Mouse (Mus musculus) forebrain, embryonic 14.5 days (tissue): ENCODE measurements at regions not wholly inside any gene's neighbourhood (a gene's known extent, or its start where the extent isn't known, plus 50 kb on each side); places are given as distances from the start of the nearest gene placed in this dataset.

ENCODE experiments used
- ATAC-seq: fragments of 200-750 bp; cut with Nextera tagmentation; 2 replicates; pipeline ENCODE4 v1.8.0; 2017; ENCODE audit warnings: mild to moderate bottlenecking, moderate library complexity
- DNase-seq: peaks from one replicate; pipeline ENCODE4 v3.0.0-alpha.2; 2015; ENCODE audit warnings: low spot score
- H3K27ac ChIP-seq: fragments of 300-500 bp; sonication (generic); 2 replicates; pipeline ENCODE4 v1.5.1; 2014; ENCODE audit warnings: low read depth, mild to moderate bottlenecking, control low read depth, low read length, moderate library complexity
- H3K27me3 ChIP-seq: fragments of 300-500 bp; sonication (generic); replicated peaks from 2 replicates; pipeline ENCODE4 v1.6.1; 2014; ENCODE audit warnings: low read length, control low read depth, mixed read lengths; ENCODE audit not compliant: control insufficient read depth, insufficient read depth
- H3K36me3 ChIP-seq: fragments of 300-500 bp; sonication (generic); 2 replicates; pipeline ENCODE4 v1.6.1; 2014; ENCODE audit warnings: low read length, control low read depth; ENCODE audit not compliant: control insufficient read depth, insufficient read depth
- H3K4me1 ChIP-seq: fragments of 300-500 bp; sonication (generic); 2 replicates; pipeline ENCODE4 v1.6.1; 2014; ENCODE audit warnings: antibody characterized with exemption, low read length, control low read depth; ENCODE audit not compliant: control insufficient read depth, insufficient read depth
- H3K4me2 ChIP-seq: fragments of 300-500 bp; sonication (generic); 2 replicates; pipeline ENCODE4 v1.6.1; 2014; ENCODE audit warnings: mild to moderate bottlenecking, control low read depth, low read length
- H3K4me3 ChIP-seq: fragments of 300-500 bp; sonication (generic); 2 replicates; pipeline ENCODE4 v1.5.1; 2014; ENCODE audit warnings: low read depth, low read length, control low read depth
- H3K9ac ChIP-seq: fragments of 300-500 bp; sonication (generic); 2 replicates; pipeline ENCODE4 v1.6.1; 2014; ENCODE audit warnings: mild to moderate bottlenecking, low read length, control low read depth, moderate library complexity
- H3K9me3 ChIP-seq: fragments of 300-500 bp; sonication (generic); replicated peaks from 2 replicates; pipeline ENCODE4 v1.6.1; 2016; ENCODE audit warnings: low read length, control low read depth, mixed read lengths; ENCODE audit not compliant: control insufficient read depth
- WGBS: fragments of 180-500 bp; shearing (Covaris S2); extraction: QIAGEN DNeasy Blood & Tissue Kit; methylation state at CpG from one replicate; pipeline ENCODE4 v1.1.7; 2014; 5-methylcytosine and 5-hydroxymethylcytosine counted together

DNA sequence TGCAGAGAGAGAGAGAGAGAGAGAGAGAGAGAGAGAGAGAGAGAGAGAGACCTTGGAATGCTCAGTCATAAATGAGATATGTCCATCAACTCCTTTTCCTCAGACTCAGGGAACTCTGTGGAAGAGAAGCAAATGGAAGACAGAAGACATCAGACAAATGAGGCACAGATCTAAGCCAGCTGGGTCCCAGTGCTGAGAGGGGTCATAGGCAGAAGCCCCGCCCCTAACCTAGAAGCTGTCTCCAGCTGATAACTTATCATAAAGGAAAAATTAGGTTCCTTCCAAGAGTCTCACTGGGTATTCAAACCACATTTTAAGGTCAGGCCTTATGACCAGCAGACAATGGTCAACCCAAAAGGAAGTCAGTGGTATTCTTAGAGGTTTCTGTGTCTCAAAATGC lies 106.1 kb upstream of the Selenok start:
- H3K9me3 ChIP-seq: no peaks in the 10 kb centered on the region
- 88% methylated on average over 1 of the region's 1 CpGs for WGBS
- H3K4me2 ChIP-seq: no peak overlapping the region
- no peaks in the 10 kb centered on the region for H3K36me3 ChIP-seq
- no peaks in the 10 kb centered on the region for H3K27me3 ChIP-seq
- H3K9ac ChIP-seq: no peak overlapping the region
- DNase-seq (no peak), ATAC-seq (no peak)
- no peaks in the 10 kb centered on the region for H3K4me1 ChIP-seq
- H3K27ac ChIP-seq: no peak overlapping the region
- no peak overlapping the region for H3K4me3 ChIP-seq

DNA sequence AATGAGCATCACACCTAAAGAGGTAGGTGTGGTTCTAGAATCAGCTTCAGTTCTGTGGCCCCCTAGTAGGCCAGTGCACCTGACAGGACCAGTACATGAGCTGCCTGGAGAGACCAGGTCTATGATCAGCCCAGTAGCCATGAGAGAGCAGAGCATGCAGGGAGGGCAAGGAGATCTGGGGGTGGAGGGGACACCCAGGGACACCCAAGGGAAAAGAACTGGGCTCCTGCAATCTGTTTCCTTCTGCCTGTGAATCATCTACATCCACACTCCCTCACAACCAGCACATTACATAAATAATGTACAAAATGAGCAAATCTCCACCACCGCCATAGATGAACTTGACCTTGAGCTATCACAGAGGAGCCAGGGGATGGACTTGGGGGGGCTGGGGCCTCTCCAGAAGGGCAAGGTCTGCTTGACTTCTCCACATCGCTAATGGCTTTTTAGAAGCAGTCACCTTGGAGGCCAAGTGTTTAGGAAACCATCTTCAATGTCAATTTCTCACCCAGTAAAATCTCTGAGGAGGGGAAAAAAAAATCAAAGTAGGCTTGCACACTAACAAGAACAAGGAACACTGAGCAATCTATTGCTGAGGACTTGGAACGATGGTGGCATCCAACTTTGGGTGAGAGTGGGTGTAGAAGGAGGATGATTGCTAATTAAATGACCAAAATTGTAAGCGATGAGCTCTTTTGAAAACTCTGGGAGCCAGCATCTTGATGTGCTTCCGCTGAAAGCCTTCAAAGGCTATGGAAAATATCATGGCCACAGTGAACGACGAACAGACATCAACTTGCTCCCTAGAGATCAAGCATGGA lies 101.4 kb upstream of the Selenok start:
- WGBS: 92% methylated on average over 7 of the region's 7 CpGs
- ATAC-seq: no peak
- DNase-seq: no peak

DNA sequence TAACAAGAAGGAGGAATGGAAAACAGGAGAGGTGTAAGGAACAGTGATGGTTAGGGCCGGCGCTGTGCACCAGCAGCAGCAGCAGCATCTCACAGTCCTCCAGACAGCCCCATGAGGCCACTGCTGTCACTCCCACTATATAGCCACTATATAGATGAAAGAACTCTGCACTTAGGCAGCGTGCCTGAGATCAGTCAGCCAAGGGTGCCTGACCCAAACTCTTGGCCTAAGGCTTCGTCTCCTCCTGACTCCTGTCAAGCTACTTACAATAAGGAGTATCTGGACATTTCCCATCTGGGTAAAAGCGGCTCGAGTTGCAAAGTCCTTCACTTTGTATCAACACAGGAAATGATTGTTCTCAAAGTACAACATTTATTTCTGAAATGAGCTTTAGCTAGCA lies 100.8 kb upstream of the Selenok start:
- Histone ChIP-seq H3K4me3 (no peak overlapping the region), H3K9me3 (no peaks in the 10 kb centered on the region), H3K4me2 (no peak overlapping the region), H3K27ac (no peak overlapping the region), H3K9ac (no peak overlapping the region), H3K36me3 (no peaks in the 10 kb centered on the region), H3K4me1 (no peaks in the 10 kb centered on the region), H3K27me3 (no peaks in the 10 kb centered on the region)
- ATAC-seq (no peak), DNase-seq (no peak)
- WGBS: 86% methylated on average over 6 of the region's 6 CpGs

More for the DNA sequence above, 101.4 kb upstream of the Selenok start:
- no peak overlapping the region for H3K4me3 ChIP-seq
- no peaks in the 10 kb centered on the region for H3K27me3 ChIP-seq
- no peaks in the 10 kb centered on the region for H3K36me3 ChIP-seq
- H3K9ac ChIP-seq: no peak overlapping the region
- H3K9me3 ChIP-seq: no peaks in the 10 kb centered on the region
- H3K4me2 ChIP-seq: no peak overlapping the region
- H3K4me1 ChIP-seq: no peaks in the 10 kb centered on the region
- no peak overlapping the region for H3K27ac ChIP-seq

DNA sequence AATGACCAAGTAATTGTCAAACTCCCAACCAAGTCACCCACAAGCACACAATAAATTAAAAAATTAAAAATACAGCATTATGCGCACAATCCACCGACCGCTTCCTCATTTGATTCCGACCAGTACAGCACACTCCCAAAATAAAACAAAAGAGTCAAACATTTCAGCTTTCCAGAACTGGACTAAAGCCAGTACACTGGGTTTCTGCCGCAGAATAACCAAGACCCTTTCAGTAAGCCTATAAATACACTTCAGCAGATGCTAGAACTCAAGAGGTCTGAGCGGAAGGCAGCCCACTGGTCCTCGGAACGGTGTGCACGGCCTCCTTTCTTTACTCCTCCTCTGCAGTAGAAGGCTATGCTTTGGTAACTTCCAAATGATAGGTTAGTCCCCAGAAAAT lies 98.2 kb upstream of the Selenok start:
- Histone ChIP-seq H3K27me3 (no peaks in the 10 kb centered on the region), H3K4me3 (no peak overlapping the region), H3K9ac (no peak overlapping the region), H3K36me3 (no peaks in the 10 kb centered on the region), H3K9me3 (no peaks in the 10 kb centered on the region), H3K4me2 (no peak overlapping the region), H3K4me1 (no peaks in the 10 kb centered on the region), H3K27ac (no peak overlapping the region)
- WGBS: 93% methylated on average over 9 of the region's 9 CpGs
- DNase-seq (no peak), ATAC-seq (no peak)

GRCm38 (mm10) chr14:29876668-29877067 lies 91.4 kb upstream of the Selenok start:
- WGBS: 96% methylated on average over 4 of the region's 4 CpGs
- H3K4me2 ChIP-seq: no peak overlapping the region
- H3K36me3 ChIP-seq: no peaks in the 10 kb centered on the region

DNA sequence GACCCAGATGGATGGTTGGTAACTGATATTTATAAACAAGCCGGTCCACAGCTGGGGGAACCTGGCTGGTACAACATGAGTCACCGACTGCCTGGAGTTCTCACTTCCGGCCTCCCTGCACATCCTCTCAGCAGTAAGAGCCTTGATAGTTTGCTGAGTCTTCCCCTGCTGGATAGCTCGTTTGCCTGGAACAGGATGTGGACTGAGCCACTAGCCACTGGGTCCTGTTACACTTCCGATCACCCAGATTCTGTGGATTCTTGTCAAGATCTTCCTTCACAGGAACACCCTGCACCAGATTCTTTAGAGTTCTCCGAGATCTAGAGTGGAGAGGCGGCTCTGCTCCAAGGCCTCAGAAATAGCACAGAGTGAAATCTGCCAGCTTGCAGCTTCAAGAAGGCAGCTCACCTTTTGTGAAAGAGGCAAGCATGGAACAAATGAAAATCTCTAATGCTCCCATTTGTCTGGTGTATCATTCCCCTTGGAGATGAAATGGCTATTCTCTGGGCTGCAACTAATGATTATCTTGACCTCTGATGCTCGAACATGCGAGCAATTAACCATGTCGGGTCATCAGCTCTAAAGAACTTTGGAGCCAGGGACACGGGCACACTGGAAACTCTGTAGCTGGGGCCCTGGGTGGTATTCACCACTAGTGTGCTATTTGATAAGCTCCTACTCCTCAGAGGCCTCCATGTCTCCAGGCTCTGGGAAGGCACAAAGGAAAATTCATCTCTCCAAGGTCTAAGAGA lies 90.3 kb upstream of the Selenok start:
- Histone ChIP-seq H3K9ac (no peak overlapping the region), H3K4me2 (no peak overlapping the region), H3K4me3 (no peak overlapping the region), H3K9me3 (no peaks in the 10 kb centered on the region), H3K4me1 (no peaks in the 10 kb centered on the region), H3K36me3 (no peaks in the 10 kb centered on the region), H3K27me3 (no peaks in the 10 kb centered on the region), H3K27ac (no peak overlapping the region)
- no peak for ATAC-seq
- WGBS: 81% methylated on average over 11 of the region's 11 CpGs
- DNase-seq: no peak

More at GRCm38 (mm10) chr14:29876668-29877067, 91.4 kb upstream of the Selenok start:
- Histone ChIP-seq H3K9me3 (no peaks in the 10 kb centered on the region), H3K4me3 (no peak overlapping the region), H3K27ac (no peak overlapping the region), H3K27me3 (no peaks in the 10 kb centered on the region), H3K4me1 (no peaks in the 10 kb centered on the region), H3K9ac (no peak overlapping the region)
- ATAC-seq: no peak
- no peak for DNase-seq

DNA sequence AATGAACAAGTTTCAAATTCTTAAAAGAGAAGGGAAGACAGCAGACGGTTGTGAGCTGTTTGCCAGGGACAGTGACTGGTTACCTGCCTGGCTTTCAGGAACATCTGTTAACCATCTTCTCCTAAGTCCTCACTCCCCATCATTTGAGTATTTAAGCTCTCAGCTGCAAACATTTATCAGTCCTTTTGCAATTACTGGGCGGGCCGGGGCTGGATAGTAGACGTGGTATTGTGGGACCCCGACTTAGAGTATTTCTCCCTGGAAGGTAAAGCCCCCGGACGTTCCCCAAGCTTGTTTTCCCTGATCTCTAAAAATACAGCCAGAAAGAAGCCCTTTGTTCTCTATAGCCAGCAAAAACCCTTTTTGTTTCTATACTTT lies 89.7 kb upstream of the Selenok start:
- ATAC-seq (no peak), DNase-seq (no peak)
- no peak overlapping the region for H3K9ac ChIP-seq
- H3K27ac ChIP-seq: no peak overlapping the region
- H3K4me1 ChIP-seq: no peaks in the 10 kb centered on the region
- no peak overlapping the region for H3K4me2 ChIP-seq
- WGBS: 85% methylated on average over 7 of the region's 7 CpGs
- no peak overlapping the region for H3K4me3 ChIP-seq
- H3K9me3 ChIP-seq: no peaks in the 10 kb centered on the region
- no peaks in the 10 kb centered on the region for H3K36me3 ChIP-seq
- no peaks in the 10 kb centered on the region for H3K27me3 ChIP-seq

GRCm38 (mm10) chr14:29879283-29879682 lies 88.8 kb upstream of the Selenok start:
- no peaks in the 10 kb centered on the region for H3K36me3 ChIP-seq
- H3K27ac ChIP-seq: no peak overlapping the region
- H3K27me3 ChIP-seq: no peaks in the 10 kb centered on the region
- H3K4me2 ChIP-seq: no peak overlapping the region
- H3K4me1 ChIP-seq: no peaks in the 10 kb centered on the region
- H3K4me3 ChIP-seq: no peak overlapping the region
- no peak overlapping the region for H3K9ac ChIP-seq
- ATAC-seq (no peak), DNase-seq (no peak)
- H3K9me3 ChIP-seq: no peaks in the 10 kb centered on the region
- 73% methylated on average over 3 of the region's 3 CpGs for WGBS
